Mouse (Mus musculus): ENCODE measurements at regions not wholly inside any gene's neighbourhood (a gene's known extent, or its start where the extent isn't known, plus 50 kb on each side); places are given as distances from the start of the nearest gene placed in this dataset.
A peak's percentile ranks its signal among the peaks of the same experiment; 100 is the strongest.

DNA sequence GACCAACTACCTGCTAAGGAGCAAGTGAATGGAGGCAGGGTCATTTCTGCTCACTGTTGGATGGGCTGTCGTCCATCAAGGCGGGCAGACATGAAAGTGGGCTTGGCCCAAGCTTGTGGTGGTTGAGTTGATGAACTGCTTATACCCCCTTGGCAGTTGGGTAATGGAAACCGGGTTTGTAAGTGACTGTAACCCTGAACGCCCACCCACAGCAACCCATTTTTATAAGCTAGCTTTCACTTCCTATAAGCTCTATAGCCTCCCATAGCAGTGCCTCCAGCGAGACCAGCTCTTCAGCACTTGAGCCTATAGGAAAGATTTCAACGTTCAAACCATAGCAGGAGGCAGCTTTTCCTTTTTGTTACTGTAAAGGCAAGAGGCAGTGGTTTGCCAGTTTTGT lies 116.2 kb downstream of the Mbl2 start:
- H3K9me3 ChIP-seq, result no peaks in the 10 kb centered on the region

DNA sequence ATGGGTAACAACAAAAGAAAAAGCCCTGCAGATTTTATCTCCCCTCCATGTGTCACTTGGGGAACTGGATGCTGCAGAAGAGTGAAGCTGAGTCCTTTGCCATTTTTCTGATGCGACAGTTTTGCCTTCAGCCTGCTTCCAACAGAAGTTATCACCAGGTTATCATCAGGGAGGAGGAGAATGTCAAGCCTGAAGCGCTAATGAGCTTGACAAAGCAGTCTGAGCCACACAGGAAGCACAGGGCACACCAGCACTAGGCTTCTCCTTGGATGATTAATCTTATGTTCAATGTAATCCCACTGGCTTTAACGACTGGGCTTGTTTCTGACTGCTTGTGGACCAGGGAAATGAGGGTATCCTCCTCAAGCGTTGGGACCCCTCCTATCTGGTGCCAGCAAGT lies 122.2 kb downstream of the Mbl2 start:
- no peak for ATAC-seq
- no peaks in the 10 kb centered on the region for H3K9me3 ChIP-seq
- no peaks in the 10 kb centered on the region for H3K27me3 ChIP-seq
- H3K36me3 ChIP-seq, result no peaks in the 10 kb centered on the region
- H3K4me2 ChIP-seq (replicated peaks), result no peak overlapping the region
- no peak overlapping the region for H3K9ac ChIP-seq (replicated peaks)
- no peak overlapping the region for H3K27ac ChIP-seq
- no peak overlapping the region for H3K4me3 ChIP-seq (replicated peaks)
- H3K4me1 ChIP-seq (replicated peaks), result no peaks in the 10 kb centered on the region
- 36% methylated on average over 4 of the region's 4 CpGs for whole genome bisulfite sequencing

More for the DNA sequence above, 116.2 kb downstream of the Mbl2 start:
- H3K27ac ChIP-seq, result no peak overlapping the region
- no peak overlapping the region for H3K4me2 ChIP-seq (replicated peaks)
- no peaks in the 10 kb centered on the region for H3K36me3 ChIP-seq
- ATAC-seq, result no peak
- no peaks in the 10 kb centered on the region for H3K4me1 ChIP-seq (replicated peaks)
- H3K9ac ChIP-seq (replicated peaks), result no peak overlapping the region
- WGBS, result 88% methylated on average over 6 of the region's 6 CpGs
- no peak overlapping the region for H3K4me3 ChIP-seq (replicated peaks)
- no peaks in the 10 kb centered on the region for H3K27me3 ChIP-seq

DNA sequence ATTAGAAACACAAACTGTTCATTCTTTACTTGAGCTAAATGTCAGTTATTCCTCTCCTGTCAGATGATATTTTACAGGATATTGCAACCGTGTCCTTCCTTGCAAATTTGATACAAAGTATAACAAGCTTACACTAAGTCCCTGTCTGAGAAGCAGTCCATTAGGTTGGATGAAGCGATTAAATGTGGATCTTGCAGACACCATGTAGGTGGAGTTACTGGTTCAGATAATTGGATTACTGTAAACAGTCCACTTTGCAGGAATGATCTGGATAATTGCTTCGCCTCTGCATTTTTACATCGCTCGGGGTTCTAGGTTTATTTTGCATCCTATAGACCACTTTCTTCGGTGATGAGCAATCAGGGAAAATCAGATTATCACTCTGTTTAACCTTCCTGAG lies 126.2 kb downstream of the Mbl2 start:
- Histone ChIP-seq H3K4me3 (replicated peaks) (no peak overlapping the region), H3K9ac (replicated peaks) (no peak overlapping the region), H3K27ac (no peak overlapping the region), H3K4me2 (replicated peaks) (no peak overlapping the region), H3K4me1 (replicated peaks) (no peaks in the 10 kb centered on the region), H3K9me3 (no peaks in the 10 kb centered on the region), H3K36me3 (no peaks in the 10 kb centered on the region), H3K27me3 (no peaks in the 10 kb centered on the region)
- 60% methylated on average over 6 of the region's 6 CpGs for WGBS
- no peak for ATAC-seq

DNA sequence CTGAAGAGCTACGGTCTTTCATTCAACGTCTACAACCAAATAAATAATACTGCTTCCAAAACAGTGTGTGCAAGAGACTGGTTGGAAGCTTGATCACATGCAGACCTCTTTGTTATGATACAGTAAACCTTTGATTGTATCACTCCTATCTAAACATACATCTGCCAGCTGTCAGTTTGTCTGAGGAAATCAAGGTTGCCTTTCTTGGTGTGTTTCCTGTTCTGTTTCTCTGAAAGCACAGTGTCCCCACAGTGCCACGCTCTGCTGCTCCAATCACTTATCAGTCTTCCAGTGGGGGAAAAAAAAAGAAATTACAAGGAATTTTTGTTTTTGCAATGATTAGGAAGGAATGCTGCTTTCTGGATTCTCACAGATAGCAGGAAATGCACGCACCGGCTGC lies 139.2 kb downstream of the Mbl2 start:
- WGBS, result 86% methylated on average over 5 of the region's 5 CpGs
- H3K4me2 ChIP-seq (replicated peaks), result no peak overlapping the region
- no peak overlapping the region for H3K27ac ChIP-seq
- H3K9ac ChIP-seq (replicated peaks), result no peak overlapping the region
- no peaks in the 10 kb centered on the region for H3K4me1 ChIP-seq (replicated peaks)
- no peaks in the 10 kb centered on the region for H3K9me3 ChIP-seq
- H3K27me3 ChIP-seq, result no peaks in the 10 kb centered on the region
- no peaks in the 10 kb centered on the region for H3K36me3 ChIP-seq
- no peak overlapping the region for H3K4me3 ChIP-seq (replicated peaks)
- no peak for ATAC-seq

DNA sequence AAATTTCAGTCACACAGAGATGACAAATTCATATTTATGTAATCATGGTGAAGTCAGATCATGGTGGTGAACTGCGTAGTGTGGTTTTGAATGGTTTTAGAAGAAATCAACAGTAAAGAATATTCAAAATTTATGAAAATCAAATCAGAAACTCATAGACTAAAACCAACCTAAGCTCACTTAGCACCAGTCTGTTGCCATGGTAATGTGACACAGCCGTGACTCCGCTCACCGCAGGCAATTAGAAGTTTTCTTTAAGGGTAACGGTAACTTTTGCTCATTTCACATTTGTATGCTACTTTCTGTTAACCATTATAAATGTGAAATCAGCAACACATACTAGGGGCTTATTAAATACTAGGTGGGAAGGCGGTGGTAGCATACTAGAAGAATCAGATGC lies 147.0 kb downstream of the Mbl2 start:
- 63% methylated on average over 6 of the region's 6 CpGs for WGBS
- H3K36me3 ChIP-seq, result no peaks in the 10 kb centered on the region
- no peak for ATAC-seq

DNA sequence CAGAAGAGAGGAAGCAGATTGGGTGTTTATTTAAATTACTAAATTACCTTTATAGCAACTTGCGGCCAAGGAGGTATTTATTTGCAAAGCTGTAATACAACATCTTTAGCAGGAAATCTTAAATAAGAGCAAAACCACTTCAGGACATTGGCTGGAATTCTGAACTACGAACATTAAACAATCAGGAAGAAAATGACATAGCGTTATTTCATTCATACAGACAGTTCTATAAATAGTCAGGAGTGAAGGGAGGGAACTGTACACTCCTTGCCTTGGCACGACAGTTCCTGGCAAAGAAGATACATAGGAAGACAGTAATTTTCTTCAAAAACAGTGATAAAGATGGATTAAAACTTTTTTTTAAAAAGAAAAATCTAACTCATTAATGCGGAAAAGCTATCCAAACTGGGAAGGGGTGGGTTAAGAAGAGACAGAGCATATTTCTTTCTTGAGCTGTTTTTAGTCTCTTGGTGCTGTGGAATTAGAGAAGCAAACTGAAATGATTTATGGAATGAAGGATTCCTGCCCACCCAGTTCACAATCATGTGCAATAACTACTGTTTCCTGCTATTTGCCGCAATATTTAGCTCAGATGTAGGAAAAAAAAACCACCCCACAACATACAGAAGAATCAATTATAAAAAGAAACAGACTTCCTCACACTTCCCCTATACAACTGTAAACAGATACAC lies 147.9 kb downstream of the Mbl2 start:
- no peaks in the 10 kb centered on the region for H3K4me1 ChIP-seq (replicated peaks)
- WGBS, result 86% methylated on average over 6 of the region's 6 CpGs
- H3K4me3 ChIP-seq (replicated peaks), result no peak overlapping the region
- H3K9ac ChIP-seq (replicated peaks), result no peak overlapping the region
- no peak overlapping the region for H3K4me2 ChIP-seq (replicated peaks)
- H3K36me3 ChIP-seq, result no peaks in the 10 kb centered on the region
- H3K27ac ChIP-seq, result no peak overlapping the region
- no peaks in the 10 kb centered on the region for H3K9me3 ChIP-seq
- no peak for ATAC-seq
- no peaks in the 10 kb centered on the region for H3K27me3 ChIP-seq

More for the DNA sequence above, 147.0 kb downstream of the Mbl2 start:
- H3K9me3 ChIP-seq, result no peaks in the 10 kb centered on the region
- H3K9ac ChIP-seq (replicated peaks), result no peak overlapping the region
- H3K27me3 ChIP-seq, result no peaks in the 10 kb centered on the region
- no peaks in the 10 kb centered on the region for H3K4me1 ChIP-seq (replicated peaks)
- H3K4me2 ChIP-seq (replicated peaks), result no peak overlapping the region
- no peak overlapping the region for H3K4me3 ChIP-seq (replicated peaks)
- H3K27ac ChIP-seq, result no peak overlapping the region

DNA sequence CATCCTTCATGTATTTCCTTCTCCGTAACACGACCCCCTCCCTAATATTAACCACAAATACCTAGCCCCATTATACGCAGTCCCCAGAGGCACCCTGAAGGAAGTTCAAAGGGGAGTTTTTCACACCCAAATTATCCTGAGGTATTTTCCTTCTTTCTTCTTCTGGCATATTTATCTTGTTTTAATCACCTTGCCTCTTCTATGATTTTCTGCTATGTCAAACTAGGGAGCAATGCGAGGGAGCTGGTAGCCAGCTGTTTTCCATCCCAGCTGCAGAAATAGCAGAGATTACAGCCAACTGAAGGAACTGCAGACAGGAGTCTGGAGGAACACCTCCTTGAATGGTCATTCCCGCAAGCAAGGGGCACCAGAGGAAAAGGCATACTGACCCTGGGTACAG lies 155.7 kb downstream of the Dkk1 start:
- no peak for ATAC-seq
- Histone ChIP-seq H3K4me3 (replicated peaks) (no peak overlapping the region), H3K4me1 (replicated peaks) (no peaks in the 10 kb centered on the region), H3K9me3 (no peaks in the 10 kb centered on the region), H3K4me2 (replicated peaks) (no peak overlapping the region), H3K9ac (replicated peaks) (no peak overlapping the region), H3K36me3 (no peaks in the 10 kb centered on the region), H3K27ac (no peak overlapping the region), H3K27me3 (no peaks in the 10 kb centered on the region)
- WGBS, result 77% methylated on average over 5 of the region's 5 CpGs

DNA sequence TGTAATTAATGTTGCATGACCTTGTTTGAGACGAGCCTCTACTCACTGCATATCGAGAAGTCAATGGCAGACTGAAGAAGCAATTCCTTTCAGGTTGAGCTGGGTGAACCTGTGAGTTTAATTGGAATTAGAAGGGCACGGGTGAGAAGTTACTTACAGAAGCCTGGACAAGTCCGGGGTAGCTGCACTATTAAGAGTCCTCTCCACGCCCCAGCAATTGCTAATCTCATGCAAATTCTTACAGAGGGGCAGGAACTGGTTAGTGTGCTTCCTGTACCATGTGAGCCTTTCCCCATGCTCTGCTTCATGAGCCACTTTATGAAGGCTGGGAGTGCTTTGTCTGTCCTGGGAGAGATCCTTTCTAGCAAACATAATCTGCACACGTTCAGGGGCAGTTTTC lies 142.5 kb downstream of the Dkk1 start:
- Histone ChIP-seq H3K27me3 (no peaks in the 10 kb centered on the region), H3K27ac (no peak overlapping the region), H3K9me3 (no peaks in the 10 kb centered on the region), H3K4me3 (replicated peaks) (no peak overlapping the region), H3K4me2 (replicated peaks) (no peak overlapping the region), H3K9ac (replicated peaks) (no peak overlapping the region), H3K36me3 (no peaks in the 10 kb centered on the region), H3K4me1 (replicated peaks) (no peaks in the 10 kb centered on the region)
- WGBS, result 57% methylated on average over 6 of the region's 6 CpGs
- ATAC-seq, result 0 out of 2 replicates have a peak, but pooled peaks have one; percentile 27

DNA sequence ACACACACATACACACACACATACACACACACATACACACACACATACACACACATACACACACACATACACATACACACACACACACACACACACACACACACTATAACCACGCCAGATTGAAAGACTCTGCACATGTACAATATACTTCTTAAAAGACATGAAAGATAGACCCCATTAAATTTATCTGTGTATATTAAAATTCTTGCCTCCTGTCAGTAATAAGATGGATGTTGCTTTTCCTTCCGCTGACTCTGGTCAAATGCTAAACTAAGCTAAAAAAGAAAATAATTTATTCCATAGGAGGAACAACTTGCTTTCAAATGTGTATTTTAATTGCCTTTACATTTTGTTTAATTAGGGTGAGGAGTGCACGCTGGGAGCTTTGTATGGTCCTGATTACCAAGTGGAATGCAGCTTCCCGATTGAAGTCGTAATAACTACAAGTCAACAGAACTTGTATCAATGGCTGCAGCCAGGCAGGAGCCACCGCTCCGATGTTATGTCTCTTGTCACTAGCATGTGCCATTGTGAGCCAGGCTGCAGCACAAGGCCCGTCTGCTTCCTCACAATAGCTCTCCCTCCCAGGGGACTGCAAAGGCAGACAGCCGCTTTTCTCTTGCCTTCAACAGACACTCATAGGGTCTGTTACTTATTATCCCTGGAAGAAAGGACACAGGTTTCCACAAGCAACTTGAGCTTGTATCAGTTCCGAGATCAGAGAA lies 129.7 kb downstream of the Dkk1 start:
- Histone ChIP-seq H3K9ac (replicated peaks) (no peak overlapping the region), H3K36me3 (no peaks in the 10 kb centered on the region), H3K4me1 (replicated peaks) (peaks cover 10% of the 10 kb centered on the region), H3K4me2 (replicated peaks) (peak overlapping the region; percentile 42), H3K4me3 (replicated peaks) (no peak overlapping the region), H3K9me3 (no peaks in the 10 kb centered on the region), H3K27me3 (0 out of 2 replicates have a peak, but pooled peaks cover 3% of the 10 kb centered on the region), H3K27ac (no peak overlapping the region)
- WGBS, result 10% methylated on average over 10 of the region's 10 CpGs
- peak; percentile 95 for ATAC-seq

DNA sequence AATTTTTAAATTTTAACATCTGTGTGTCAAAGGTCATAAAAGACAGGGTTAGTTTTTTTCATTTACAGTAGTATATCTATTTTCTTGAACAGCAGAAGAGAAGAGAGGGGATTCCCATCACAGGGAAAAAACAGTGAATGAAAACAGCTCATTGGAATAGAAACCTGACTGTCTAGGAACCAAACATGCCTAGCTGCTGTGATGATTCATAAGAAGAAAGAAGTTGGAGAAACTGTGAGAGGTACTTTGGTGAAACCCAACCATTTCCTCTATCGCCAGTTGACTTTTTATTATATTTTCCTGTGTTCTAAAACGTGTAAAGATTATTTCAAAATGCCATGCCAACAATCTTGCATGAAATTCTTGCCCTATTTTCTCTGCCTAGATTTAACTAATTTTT lies 123.8 kb downstream of the Dkk1 start:
- no peak overlapping the region for H3K4me2 ChIP-seq (replicated peaks)
- no peaks in the 10 kb centered on the region for H3K9me3 ChIP-seq
- H3K27ac ChIP-seq, result no peak overlapping the region
- no peak for ATAC-seq
- H3K4me3 ChIP-seq (replicated peaks), result no peak overlapping the region
- H3K36me3 ChIP-seq, result no peaks in the 10 kb centered on the region
- 91% methylated on average over 2 of the region's 2 CpGs for WGBS
- H3K27me3 ChIP-seq, result 0 out of 2 replicates have a peak, but pooled peaks cover 3% of the 10 kb centered on the region
- H3K9ac ChIP-seq (replicated peaks), result no peak overlapping the region
- peaks cover 5% of the 10 kb centered on the region for H3K4me1 ChIP-seq (replicated peaks)

DNA sequence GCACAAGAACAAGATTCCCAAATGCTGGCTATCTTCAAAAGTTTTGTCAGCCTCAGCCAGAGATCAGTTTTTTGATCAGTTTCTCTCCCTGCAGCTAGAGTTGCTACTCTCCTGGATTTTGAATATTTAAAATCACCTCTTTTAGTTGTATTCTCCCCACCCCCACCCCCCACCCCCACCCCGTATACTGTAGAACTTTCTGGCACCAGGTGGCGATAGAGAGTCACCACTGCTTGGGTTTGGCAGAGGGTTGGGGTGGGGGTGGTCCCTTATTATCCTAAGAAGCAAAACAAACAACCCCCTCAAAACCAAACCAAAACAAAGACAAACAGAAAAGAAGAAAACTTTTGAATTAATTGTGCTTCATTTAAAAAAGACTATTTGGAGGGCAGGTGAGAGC lies 122.0 kb downstream of the Dkk1 start:
- H3K9me3 ChIP-seq, result no peaks in the 10 kb centered on the region
- H3K27ac ChIP-seq, result no peak overlapping the region
- H3K27me3 ChIP-seq, result no peaks in the 10 kb centered on the region
- H3K9ac ChIP-seq (replicated peaks), result no peak overlapping the region
- 3% methylated on average over 2 of the region's 2 CpGs for WGBS
- no peak for ATAC-seq
- no peak overlapping the region for H3K4me3 ChIP-seq (replicated peaks)
- no peaks in the 10 kb centered on the region for H3K36me3 ChIP-seq
- H3K4me1 ChIP-seq (replicated peaks), result peaks cover 5% of the 10 kb centered on the region
- H3K4me2 ChIP-seq (replicated peaks), result no peak overlapping the region

DNA sequence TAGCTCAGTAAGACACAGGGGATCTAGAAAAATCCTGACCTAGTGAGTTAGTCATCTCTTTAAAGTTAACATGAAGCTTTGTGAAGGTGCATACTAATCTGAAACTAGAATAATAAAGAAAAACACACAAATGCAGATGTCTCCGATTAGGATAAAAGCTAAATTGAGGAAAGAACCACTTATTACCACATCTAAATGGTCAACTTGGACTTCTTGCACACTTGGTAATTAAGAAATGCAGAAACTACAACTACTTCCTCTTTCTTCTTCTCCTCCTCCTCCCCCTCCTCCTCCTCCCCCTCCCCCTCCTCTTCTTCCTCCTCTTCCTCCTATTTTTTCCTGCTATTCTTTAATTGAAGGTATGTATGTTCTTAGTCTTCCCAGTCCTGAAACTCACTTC lies 116.3 kb downstream of the Dkk1 start:
- 91% methylated on average over 1 of the region's 1 CpGs for WGBS
- ATAC-seq, result no peak

More for the DNA sequence above, 116.3 kb downstream of the Dkk1 start:
- no peaks in the 10 kb centered on the region for H3K36me3 ChIP-seq
- no peak overlapping the region for H3K27ac ChIP-seq
- no peaks in the 10 kb centered on the region for H3K4me1 ChIP-seq (replicated peaks)
- no peak overlapping the region for H3K4me2 ChIP-seq (replicated peaks)
- H3K27me3 ChIP-seq, result no peaks in the 10 kb centered on the region
- no peak overlapping the region for H3K4me3 ChIP-seq (replicated peaks)
- H3K9ac ChIP-seq (replicated peaks), result no peak overlapping the region
- no peaks in the 10 kb centered on the region for H3K9me3 ChIP-seq
